Mouse (Mus musculus): ENCODE measurements around the gene Prpf38a.

GRCm38 (mm10) chr4:108621504-108621903 lies 42.4 kb upstream of the Prpf38a start:
- TF ChIP-seq CTCF (conservative IDR thresholded peaks at IDR 0.05; ENCODE audit: low read length) (peak; percentile 91), POU5F1 (IDR thresholded peaks at IDR 0.05; ENCODE audit: borderline replicate concordance, low read length) (no peak)
